Mouse (Mus musculus): ENCODE measurements around the gene Ccdc13. TPM values are rescaled to one million over a fixed set of nuclear protein-coding genes. Genes with fewer than 3 reads are reported as not detected.

Gene Ccdc13
- polyA plus RNA-seq, 1 experiment from 2014 or later, result 0.56 TPM

- no peak for ATAC-seq (ENCODE audit: insufficient read depth, low FRiP score)
- no peaks in the 10 kb centered on the region; the same call in 1 of the 2 replicates for H3K4me1 ChIP-seq (ENCODE audit: control insufficient read depth, insufficient read depth, low read length)
Measured at GRCm38 (mm10) chr9:121819771-121820471, 19.3 kb downstream of the Ccdc13 start.

DNA sequence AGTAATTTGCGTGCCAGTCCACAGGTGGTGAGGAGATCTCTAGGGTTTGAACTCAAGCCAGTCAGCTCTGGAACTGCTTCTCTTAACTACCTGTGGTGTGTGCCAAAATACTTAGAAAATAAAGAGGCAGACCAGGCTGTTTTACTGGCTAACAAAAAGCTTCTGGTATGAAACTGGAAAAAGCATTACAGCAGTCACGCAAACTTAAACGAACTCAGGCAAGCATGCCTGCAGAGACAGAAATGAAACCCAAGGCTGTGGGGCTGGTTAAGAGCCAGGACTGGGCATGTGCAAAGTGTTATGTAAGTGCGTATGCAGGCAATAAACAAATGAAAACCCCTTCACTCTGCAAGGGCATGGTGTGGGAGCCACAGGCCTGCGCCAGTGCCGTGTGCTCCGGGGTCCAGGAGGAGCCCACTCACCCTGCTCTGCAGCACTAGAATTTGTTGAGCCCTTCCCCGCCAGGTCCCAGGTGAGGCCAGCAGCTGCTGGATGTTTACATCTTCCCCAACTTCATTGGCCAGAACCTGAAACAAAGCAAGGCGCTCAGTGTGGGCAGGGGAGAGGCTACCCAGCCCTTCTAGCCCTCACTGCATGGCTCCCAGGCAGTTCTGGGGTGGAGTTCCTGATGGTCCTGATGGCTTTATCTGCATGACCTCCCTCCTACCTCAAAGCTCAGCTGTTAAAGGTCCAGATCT is 20.0 kb downstream of the Ccdc13 start:
- 44% methylated on average over 9 of the region's 9 CpGs for WGBS
- Histone ChIP-seq H3K4me3 (replicated peaks; ENCODE audit: low read length) (no peak overlapping the region), H3K9ac (ENCODE audit: low read length) (no peak overlapping the region), H3K4me1 (ENCODE audit: control insufficient read depth, insufficient read depth, low read length) (no peaks in the 10 kb centered on the region; the same call in 1 of the 2 replicates), H3K9me3 (replicated peaks; ENCODE audit: control insufficient read depth, low read length) (no peaks in the 10 kb centered on the region), H3K27ac (ENCODE audit: low read length) (0 out of 2 replicates have a peak overlapping the region, but pooled peaks have one; percentile 3), H3K4me2 (ENCODE audit: low read depth, low read length) (no peak overlapping the region), H3K36me3 (ENCODE audit: control insufficient read depth, insufficient read depth, low read length) (no peaks in the 10 kb centered on the region), H3K27me3 (ENCODE audit: control insufficient read depth, insufficient read depth, low read length) (no peaks in the 10 kb centered on the region)
- peak; percentile 17; the same call in 1 of the 2 replicates for ATAC-seq (ENCODE audit: insufficient read depth, low FRiP score)

More at GRCm38 (mm10) chr9:121819771-121820471, 19.3 kb downstream of the Ccdc13 start:
- H3K36me3 ChIP-seq (ENCODE audit: control insufficient read depth, insufficient read depth, low read length), result no peaks in the 10 kb centered on the region
- no peak overlapping the region for H3K4me3 ChIP-seq (replicated peaks; ENCODE audit: low read length)
- H3K27me3 ChIP-seq (ENCODE audit: control insufficient read depth, insufficient read depth, low read length), result no peaks in the 10 kb centered on the region
- no peaks in the 10 kb centered on the region for H3K9me3 ChIP-seq (replicated peaks; ENCODE audit: control insufficient read depth, low read length)
- H3K4me2 ChIP-seq (ENCODE audit: low read depth, low read length), result no peak overlapping the region
- H3K27ac ChIP-seq (ENCODE audit: low read length), result no peak overlapping the region; the same call in 1 of the 2 replicates
- no peak overlapping the region for H3K9ac ChIP-seq (ENCODE audit: low read length)
- 49% methylated on average over 7 of the region's 7 CpGs for WGBS

- Histone ChIP-seq H3K4me3 (replicated peaks; ENCODE audit: low read length) (no peak overlapping the region), H3K27me3 (ENCODE audit: control insufficient read depth, insufficient read depth, low read length) (no peaks in the 10 kb centered on the region), H3K9me3 (replicated peaks; ENCODE audit: control insufficient read depth, low read length) (no peaks in the 10 kb centered on the region), H3K4me2 (ENCODE audit: low read depth, low read length) (no peak overlapping the region), H3K27ac (ENCODE audit: low read length) (no peak overlapping the region), H3K36me3 (ENCODE audit: control insufficient read depth, insufficient read depth, low read length) (no peaks in the 10 kb centered on the region), H3K4me1 (ENCODE audit: control insufficient read depth, insufficient read depth, low read length) (peaks cover 3% of the 10 kb centered on the region), H3K9ac (ENCODE audit: low read length) (no peak overlapping the region)
- WGBS, result 56% methylated on average over 6 of the region's 6 CpGs
- no peak for ATAC-seq (ENCODE audit: insufficient read depth, low FRiP score)
Measured at GRCm38 (mm10) chr9:121815183-121815582, 24.1 kb downstream of the Ccdc13 start.

GRCm38 (mm10) chr9:121810081-121810821 is 29.0 kb downstream of the Ccdc13 start:
- Histone ChIP-seq H3K4me3 (replicated peaks; ENCODE audit: low read length) (no peak overlapping the region), H3K4me1 (ENCODE audit: control insufficient read depth, insufficient read depth, low read length) (peaks cover 7% of the 10 kb centered on the region), H3K27me3 (ENCODE audit: control insufficient read depth, insufficient read depth, low read length) (no peaks in the 10 kb centered on the region), H3K27ac (ENCODE audit: low read length) (no peak overlapping the region), H3K9me3 (replicated peaks; ENCODE audit: control insufficient read depth, low read length) (no peaks in the 10 kb centered on the region), H3K9ac (ENCODE audit: low read length) (0 out of 2 replicates have a peak overlapping the region, but pooled peaks have one; percentile 2), H3K4me2 (ENCODE audit: low read depth, low read length) (peak overlapping the region; percentile 17; the same call in 1 of the 2 replicates), H3K36me3 (ENCODE audit: control insufficient read depth, insufficient read depth, low read length) (no peaks in the 10 kb centered on the region)
- peak; percentile 44; the same call in 1 of the 2 replicates for ATAC-seq (ENCODE audit: insufficient read depth, low FRiP score)
- WGBS, result 40% methylated on average over 15 of the region's 15 CpGs

- ATAC-seq (ENCODE audit: insufficient read depth, low FRiP score), result no peak
- WGBS, result 72% methylated on average over 3 of the region's 3 CpGs
- H3K27ac ChIP-seq (ENCODE audit: low read length), result no peak overlapping the region
Measured at GRCm38 (mm10) chr9:121808511-121808910, 30.8 kb downstream of the Ccdc13 start.

DNA sequence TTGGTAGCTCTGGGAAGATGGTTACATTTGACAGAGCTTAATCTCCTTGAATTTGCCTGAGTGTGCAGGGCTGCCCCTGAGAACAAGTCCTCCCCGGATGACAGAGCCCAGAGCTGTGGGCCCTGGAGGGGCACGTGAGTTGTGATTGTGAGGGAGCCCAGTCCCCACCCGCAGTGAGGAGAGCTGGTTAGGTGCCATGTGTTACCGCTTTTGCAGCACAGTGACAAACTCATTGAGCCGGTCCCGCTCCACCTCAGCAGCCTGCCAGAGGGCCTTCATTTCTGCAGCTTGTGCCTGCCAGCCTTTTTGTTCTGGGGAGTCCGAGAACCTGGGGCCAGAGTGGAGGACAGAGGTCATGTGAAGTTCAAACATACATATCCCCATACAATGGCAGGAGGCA is 31.3 kb downstream of the Ccdc13 start:
- no peak overlapping the region for H3K4me2 ChIP-seq (ENCODE audit: low read depth, low read length)
- no peaks in the 10 kb centered on the region for H3K27me3 ChIP-seq (ENCODE audit: control insufficient read depth, insufficient read depth, low read length)
- no peaks in the 10 kb centered on the region for H3K36me3 ChIP-seq (ENCODE audit: control insufficient read depth, insufficient read depth, low read length)
- no peak overlapping the region for H3K9ac ChIP-seq (ENCODE audit: low read length)
- no peak overlapping the region for H3K27ac ChIP-seq (ENCODE audit: low read length)
- ATAC-seq (ENCODE audit: insufficient read depth, low FRiP score), result no peak
- no peaks in the 10 kb centered on the region for H3K9me3 ChIP-seq (replicated peaks; ENCODE audit: control insufficient read depth, low read length)
- peaks cover 7% of the 10 kb centered on the region for H3K4me1 ChIP-seq (ENCODE audit: control insufficient read depth, insufficient read depth, low read length)
- WGBS, result 61% methylated on average over 7 of the region's 7 CpGs
- no peak overlapping the region for H3K4me3 ChIP-seq (replicated peaks; ENCODE audit: low read length)

More at GRCm38 (mm10) chr9:121808511-121808910, 30.8 kb downstream of the Ccdc13 start:
- Histone ChIP-seq H3K9ac (ENCODE audit: low read length) (no peak overlapping the region), H3K9me3 (replicated peaks; ENCODE audit: control insufficient read depth, low read length) (no peaks in the 10 kb centered on the region), H3K4me3 (replicated peaks; ENCODE audit: low read length) (no peak overlapping the region), H3K4me2 (ENCODE audit: low read depth, low read length) (no peak overlapping the region), H3K4me1 (ENCODE audit: control insufficient read depth, insufficient read depth, low read length) (peaks cover 7% of the 10 kb centered on the region), H3K36me3 (ENCODE audit: control insufficient read depth, insufficient read depth, low read length) (no peaks in the 10 kb centered on the region), H3K27me3 (ENCODE audit: control insufficient read depth, insufficient read depth, low read length) (no peaks in the 10 kb centered on the region)

- Histone ChIP-seq H3K4me3 (replicated peaks; ENCODE audit: low read length) (no peak overlapping the region), H3K27me3 (ENCODE audit: control insufficient read depth, insufficient read depth, low read length) (no peaks in the 10 kb centered on the region), H3K9ac (ENCODE audit: low read length) (no peak overlapping the region), H3K36me3 (ENCODE audit: control insufficient read depth, insufficient read depth, low read length) (no peaks in the 10 kb centered on the region), H3K4me1 (ENCODE audit: control insufficient read depth, insufficient read depth, low read length) (peaks cover 7% of the 10 kb centered on the region), H3K4me2 (ENCODE audit: low read depth, low read length) (no peak overlapping the region), H3K9me3 (replicated peaks; ENCODE audit: control insufficient read depth, low read length) (no peaks in the 10 kb centered on the region), H3K27ac (ENCODE audit: low read length) (no peak overlapping the region)
- no peak for ATAC-seq (ENCODE audit: insufficient read depth, low FRiP score)
- WGBS, result 61% methylated on average over 1 of the region's 1 CpGs
Measured at GRCm38 (mm10) chr9:121807546-121807945, 31.7 kb downstream of the Ccdc13 start.

GRCm38 (mm10) chr9:121802747-121803146 is 36.5 kb downstream of the Ccdc13 start:
- Histone ChIP-seq H3K4me2 (ENCODE audit: low read depth, low read length) (no peak overlapping the region), H3K9ac (ENCODE audit: low read length) (no peak overlapping the region), H3K4me3 (replicated peaks; ENCODE audit: low read length) (no peak overlapping the region), H3K4me1 (ENCODE audit: control insufficient read depth, insufficient read depth, low read length) (peaks cover 10% of the 10 kb centered on the region; the same call in 1 of the 2 replicates), H3K9me3 (replicated peaks; ENCODE audit: control insufficient read depth, low read length) (no peaks in the 10 kb centered on the region), H3K27me3 (ENCODE audit: control insufficient read depth, insufficient read depth, low read length) (no peaks in the 10 kb centered on the region), H3K36me3 (ENCODE audit: control insufficient read depth, insufficient read depth, low read length) (no peaks in the 10 kb centered on the region), H3K27ac (ENCODE audit: low read length) (no peak overlapping the region)
- WGBS, result 46% methylated on average over 7 of the region's 7 CpGs
- ATAC-seq (ENCODE audit: insufficient read depth, low FRiP score), result no peak
